Mouse (Mus musculus) layer of hippocampus, adult 2 months (tissue): ENCODE results near the gene Rpgrip1l. TPM values are rescaled to one million over a fixed set of nuclear protein-coding genes. Genes with fewer than 3 reads are reported as not detected.
A peak's percentile ranks its signal among the peaks of the same experiment; 100 is the strongest.

Experiments
- DNase-seq, 2 experiments: peaks; one replicate each; pipeline ENCODE4 v3.0.0; 2022; ENCODE audit warnings: low spot score in 2 of 2
- H3K27ac ChIP-seq: fragments of 200-600 bp; 2 replicates; pipeline ENCODE4 v1.8.1; 2022
- H3K4me3 ChIP-seq: fragments of 200-600 bp; 2 replicates; pipeline ENCODE4 v1.8.1; 2022; ENCODE audit warnings: mild to moderate bottlenecking
- CTCF ChIP-seq: fragments of 200-600 bp; conservative IDR thresholded peaks from 2 replicates; pipeline ENCODE4 v1.8.1; 2022; ENCODE audit warnings: antibody characterized with exemption, mild to moderate bottlenecking, moderate library complexity
- total RNA-seq, 2 experiments: library from RNA; stranded (reverse); gene quantifications; 2 replicates each; pipeline ENCODE4 v1.2.3; 2021

Gene Rpgrip1l
- total RNA-seq, 2 experiments from 2014 or later: 21.6 to 25.4 TPM

- Histone ChIP-seq H3K4me3 (no peak overlapping the region), H3K27ac (no peak overlapping the region)
- no peak for TF ChIP-seq CTCF
- DNase-seq: no peak
Observed at GRCm38 (mm10) chr8:91241873-91242519, 71.1 kb downstream of the Rpgrip1l start.

- Histone ChIP-seq H3K27ac (no peak overlapping the region), H3K4me3 (no peak overlapping the region)
- no peak for TF ChIP-seq CTCF
- no peak for DNase-seq
Observed at GRCm38 (mm10) chr8:91241371-91241770, 71.7 kb downstream of the Rpgrip1l start.

- Histone ChIP-seq H3K27ac (no peak overlapping the region), H3K4me3 (no peak overlapping the region)
- no peak for TF ChIP-seq CTCF
- DNase-seq: no peak
Observed at GRCm38 (mm10) chr8:91237191-91237590, 75.9 kb downstream of the Rpgrip1l start.

- TF ChIP-seq CTCF: no peak
- Histone ChIP-seq H3K4me3 (no peak overlapping the region), H3K27ac (no peak overlapping the region)
- DNase-seq: no peak
Observed at GRCm38 (mm10) chr8:91234097-91234496, 79.0 kb downstream of the Rpgrip1l start.

- Histone ChIP-seq H3K4me3 (no peak overlapping the region), H3K27ac (no peak overlapping the region)
- no peak for TF ChIP-seq CTCF
- DNase-seq: no peak
Observed at GRCm38 (mm10) chr8:91227421-91227841, 85.6 kb downstream of the Rpgrip1l start.

GRCm38 (mm10) chr8:91224227-91224626, 88.8 kb downstream of the Rpgrip1l start:
- TF ChIP-seq CTCF: no peak
- Histone ChIP-seq H3K27ac (no peak overlapping the region), H3K4me3 (no peak overlapping the region)
- DNase-seq: no peak

- no peak for TF ChIP-seq CTCF
- Histone ChIP-seq H3K27ac (no peak overlapping the region), H3K4me3 (no peak overlapping the region)
- DNase-seq: no peak
Observed at GRCm38 (mm10) chr8:91221841-91222240, 91.2 kb downstream of the Rpgrip1l start.

GRCm38 (mm10) chr8:91218271-91218670, 94.8 kb downstream of the Rpgrip1l start:
- Histone ChIP-seq H3K4me3 (no peak overlapping the region), H3K27ac (peak overlapping the region; percentile 77)
- TF ChIP-seq CTCF: no peak

GRCm38 (mm10) chr8:91217062-91217905, 95.8 kb downstream of the Rpgrip1l start:
- Histone ChIP-seq H3K4me3 (no peak overlapping the region), H3K27ac (peak overlapping the region; percentile 77)
- TF ChIP-seq CTCF: no peak
- peak in 1 of 2 experiments; percentile 22 for DNase-seq

More at GRCm38 (mm10) chr8:91218271-91218670, 94.8 kb downstream of the Rpgrip1l start:
- DNase-seq: no peak

GRCm38 (mm10) chr8:91214287-91214686, 98.8 kb downstream of the Rpgrip1l start:
- TF ChIP-seq CTCF: no peak
- Histone ChIP-seq H3K4me3 (no peak overlapping the region), H3K27ac (no peak overlapping the region)
- no peak for DNase-seq

- H3K27ac ChIP-seq: no peak overlapping the region
Observed at GRCm38 (mm10) chr8:91212948-91213347, 100.1 kb downstream of the Rpgrip1l start.

GRCm38 (mm10) chr8:91209658-91210057, 103.4 kb downstream of the Rpgrip1l start:
- TF ChIP-seq CTCF: no peak
- DNase-seq: no peak
- H3K27ac ChIP-seq: no peak overlapping the region

More at GRCm38 (mm10) chr8:91212948-91213347, 100.1 kb downstream of the Rpgrip1l start:
- no peak overlapping the region for H3K4me3 ChIP-seq
- no peak for TF ChIP-seq CTCF
- DNase-seq: no peak

GRCm38 (mm10) chr8:91207676-91208075, 105.4 kb downstream of the Rpgrip1l start:
- no peak overlapping the region for H3K27ac ChIP-seq
- no peak overlapping the region for H3K4me3 ChIP-seq
- DNase-seq: no peak
- TF ChIP-seq CTCF: no peak

More at GRCm38 (mm10) chr8:91209658-91210057, 103.4 kb downstream of the Rpgrip1l start:
- no peak overlapping the region for H3K4me3 ChIP-seq
